7 mouse cellular contexts compared by ENCODE assay signal in genomic region chr15:97773961-97774370, GRCm38 (mm10). TPM values are rescaled to one million over a fixed set of nuclear protein-coding genes. Genes with fewer than 3 reads are reported as not detected.
DNase-seq lines count a peak whose midpoint lies in the region; ATAC-seq lines count a peak whose summit lies in the region.

No protein-coding gene starts in this region.

- H3K27ac ChIP-seq in embryonic facial prominence, embryonic 13.5 days, result peak overlapping the region; percentile 76
- H3K27ac ChIP-seq in liver, embryonic 16.5 days (ENCODE audit: low read length), result peak overlapping the region; percentile 38; the same call in 1 of the 2 replicates

- 68% methylated on average over 5 of the region's 5 CpGs for WGBS in embryonic facial prominence, embryonic 13.5 days
- 30% methylated on average over 5 of the region's 5 CpGs for WGBS in liver, embryonic 16.5 days (ENCODE audit: insufficient replicate concordance)

- DNase-seq in 3T3-L1 (ENCODE audit: low read depth, low spot score), result peak; percentile 42
- DNase-seq in kidney, adult 9 months, result peak; percentile 68
- DNase-seq in cerebellum, postnatal 14 days, result no peak
- no peak for DNase-seq in thymus, postnatal 25 days
- no peak for DNase-seq in cerebellum, adult 11 months

- H3K9me3 ChIP-seq in embryonic facial prominence, embryonic 13.5 days, result no peaks in the 10 kb centered on the region
- H3K9me3 ChIP-seq in liver, embryonic 16.5 days (replicated peaks; ENCODE audit: control insufficient read depth, low read length), result no peaks in the 10 kb centered on the region

- no peak overlapping the region for H3K4me2 ChIP-seq in embryonic facial prominence, embryonic 13.5 days
- H3K4me2 ChIP-seq in liver, embryonic 16.5 days (ENCODE audit: low read depth, low read length), result no peak overlapping the region

- no peak overlapping the region for H3K9ac ChIP-seq in embryonic facial prominence, embryonic 13.5 days
- no peak overlapping the region for H3K9ac ChIP-seq in liver, embryonic 16.5 days (ENCODE audit: low read depth, low read length)

- H3K4me1 ChIP-seq in embryonic facial prominence, embryonic 13.5 days, result peaks cover 33% of the 10 kb centered on the region
- H3K4me1 ChIP-seq in liver, embryonic 16.5 days (ENCODE audit: control insufficient read depth, low read depth, low read length), result 0 out of 2 replicates have a peak, but pooled peaks cover 2% of the 10 kb centered on the region

- H3K27me3 ChIP-seq in embryonic facial prominence, embryonic 13.5 days, result peaks cover 14% of the 10 kb centered on the region
- H3K27me3 ChIP-seq in liver, embryonic 16.5 days (ENCODE audit: control insufficient read depth, insufficient read depth, low read depth, low read length), result peaks cover 10% of the 10 kb centered on the region

- no peaks in the 10 kb centered on the region for H3K36me3 ChIP-seq in embryonic facial prominence, embryonic 13.5 days
- no peaks in the 10 kb centered on the region for H3K36me3 ChIP-seq in liver, embryonic 16.5 days (ENCODE audit: control insufficient read depth, insufficient read depth)

- H3K4me3 ChIP-seq in embryonic facial prominence, embryonic 13.5 days, result no peak overlapping the region
- H3K4me3 ChIP-seq in liver, embryonic 16.5 days (ENCODE audit: low read depth, low read length), result no peak overlapping the region

- ATAC-seq in embryonic facial prominence, embryonic 13.5 days (ENCODE audit: insufficient number of reproducible peaks, insufficient read depth, low FRiP score, low TSS enrichment, low read depth), result no peak; the same call in 1 of the 2 replicates
- no peak for ATAC-seq in liver, embryonic 16.5 days (ENCODE audit: low read depth)

RNA-seq across cellular contexts. Expression of gene Slc48a1, which starts 4.4 kb away (rescaled TPM):
- 34.7 and 41.9 TPM in 2 replicates for polyA plus RNA-seq in embryonic facial prominence, embryonic 13.5 days (2015; fragmentation: Nextera tagmentation; extraction: Ambion mirVana)
- 98.9 and 103 TPM in 2 replicates for polyA plus RNA-seq in liver, embryonic 16.5 days (2015; fragmentation: Nextera tagmentation; extraction: Ambion mirVana)

RNA-seq across cellular contexts. Expression of gene Rapgef3, which starts 6.2 kb away (rescaled TPM):
- 7.1 and 9.3 TPM in 2 replicates for polyA plus RNA-seq in embryonic facial prominence, embryonic 13.5 days (2015; fragmentation: Nextera tagmentation; extraction: Ambion mirVana)
- polyA plus RNA-seq in liver, embryonic 16.5 days (2015; fragmentation: Nextera tagmentation; extraction: Ambion mirVana), result 1.6 and 2.1 TPM in 2 replicates

RNA-seq across cellular contexts. Expression of gene Endou, which starts 42.8 kb away (rescaled TPM):
- 1.7 and 2.8 TPM in 2 replicates for polyA plus RNA-seq in embryonic facial prominence, embryonic 13.5 days (2015; fragmentation: Nextera tagmentation; extraction: Ambion mirVana)
- polyA plus RNA-seq in liver, embryonic 16.5 days (2015; fragmentation: Nextera tagmentation; extraction: Ambion mirVana), result 0.06 and 0.21 TPM in 2 replicates

Comparison
In these comparisons a context has a peak if more than half of its experiments do, and no peak if none do; other contexts are left out.
1. DNase-seq: peak in 3T3-L1 (single experiment) and kidney, adult 9 months (single experiment); none in cerebellum, postnatal 14 days (0 of 2), thymus, postnatal 25 days (single experiment) and cerebellum, adult 11 months (single experiment).